Mouse (Mus musculus): ENCODE data around the gene Lst1. TPM values are rescaled to one million over a fixed set of nuclear protein-coding genes. Genes with fewer than 3 reads are reported as not detected.

The Lst1 gene
- polyA plus RNA-seq, 1 experiment from 2014 or later = 5.8 TPM

DNA sequence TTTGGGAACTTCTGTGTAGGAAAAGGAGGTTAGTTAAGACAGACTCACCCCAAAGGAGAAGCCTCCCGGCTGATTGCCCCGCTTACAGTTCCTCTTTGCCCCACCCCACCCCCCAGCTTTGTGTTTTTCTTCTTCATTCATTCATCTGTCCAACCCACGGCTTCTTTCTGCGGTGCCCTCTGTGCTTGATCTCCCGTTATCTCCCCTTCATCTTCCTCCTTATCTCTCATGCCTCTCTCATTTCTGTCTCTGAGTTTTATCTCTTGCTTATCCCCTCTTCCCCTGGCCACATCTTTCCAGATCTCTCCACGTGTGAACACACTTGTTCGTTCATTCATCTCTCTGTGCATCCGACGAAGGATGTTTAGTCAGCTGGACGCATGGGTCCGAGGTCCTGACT lies 12.9 kb upstream of the Lst1 start:
- Histone ChIP-seq H3K36me3 (ENCODE audit: control insufficient read depth, insufficient read depth, low read length) (no peaks in the 10 kb centered on the region), H3K4me1 (ENCODE audit: control insufficient read depth, insufficient read depth, low read length) (no peaks in the 10 kb centered on the region), H3K27ac (ENCODE audit: low read depth, low read length) (no peak overlapping the region), H3K9ac (ENCODE audit: low read length) (no peak overlapping the region), H3K4me2 (ENCODE audit: low read depth) (no peak overlapping the region), H3K9me3 (ENCODE audit: control insufficient read depth, low read length) (no peaks in the 10 kb centered on the region), H3K27me3 (ENCODE audit: control insufficient read depth, insufficient read depth, low read length) (peaks cover 12% of the 10 kb centered on the region), H3K4me3 (ENCODE audit: low read depth, low read length) (no peak overlapping the region)
- ATAC-seq (ENCODE audit: insufficient read depth, low FRiP score, low TSS enrichment) (no peak), DNase-seq (ENCODE audit: low spot score) (no peak)
- 70% methylated on average over 11 of the region's 11 CpGs for WGBS

DNA sequence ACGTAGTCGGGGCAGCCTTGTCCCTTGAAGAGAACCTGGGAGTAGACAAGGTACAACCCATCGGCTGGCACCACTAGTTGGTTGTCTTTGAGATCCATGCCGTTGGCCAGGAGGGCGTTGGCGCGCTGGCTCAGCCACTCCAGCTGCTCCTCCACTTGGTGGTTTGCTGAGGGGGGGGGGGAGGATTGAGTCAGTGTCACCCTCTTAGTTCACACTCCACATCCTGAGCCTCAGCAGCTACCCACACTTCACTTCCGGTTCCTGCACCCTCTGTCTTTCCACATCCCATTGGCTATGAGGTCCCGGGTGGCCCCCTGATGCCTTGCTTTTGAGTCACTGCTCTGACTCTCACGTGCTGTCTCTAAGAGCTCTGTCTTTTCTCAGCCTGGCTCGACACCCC lies 12.2 kb upstream of the Lst1 start:
- H3K36me3 ChIP-seq (ENCODE audit: control insufficient read depth, insufficient read depth, low read length) = no peaks in the 10 kb centered on the region
- H3K27me3 ChIP-seq (ENCODE audit: control insufficient read depth, insufficient read depth, low read length) = peaks cover 19% of the 10 kb centered on the region
- H3K9me3 ChIP-seq (ENCODE audit: control insufficient read depth, low read length) = no peaks in the 10 kb centered on the region
- no peak overlapping the region for H3K9ac ChIP-seq (ENCODE audit: low read length)
- H3K4me2 ChIP-seq (ENCODE audit: low read depth) = no peak overlapping the region
- ATAC-seq (ENCODE audit: insufficient read depth, low FRiP score, low TSS enrichment) (no peak), DNase-seq (ENCODE audit: low spot score) (no peak)
- H3K27ac ChIP-seq (ENCODE audit: low read depth, low read length) = no peak overlapping the region
- H3K4me1 ChIP-seq (ENCODE audit: control insufficient read depth, insufficient read depth, low read length) = 0 out of 2 replicates have a peak, but pooled peaks cover 2% of the 10 kb centered on the region
- WGBS = 93% methylated on average over 11 of the region's 11 CpGs
- no peak overlapping the region for H3K4me3 ChIP-seq (ENCODE audit: low read depth, low read length)

DNA sequence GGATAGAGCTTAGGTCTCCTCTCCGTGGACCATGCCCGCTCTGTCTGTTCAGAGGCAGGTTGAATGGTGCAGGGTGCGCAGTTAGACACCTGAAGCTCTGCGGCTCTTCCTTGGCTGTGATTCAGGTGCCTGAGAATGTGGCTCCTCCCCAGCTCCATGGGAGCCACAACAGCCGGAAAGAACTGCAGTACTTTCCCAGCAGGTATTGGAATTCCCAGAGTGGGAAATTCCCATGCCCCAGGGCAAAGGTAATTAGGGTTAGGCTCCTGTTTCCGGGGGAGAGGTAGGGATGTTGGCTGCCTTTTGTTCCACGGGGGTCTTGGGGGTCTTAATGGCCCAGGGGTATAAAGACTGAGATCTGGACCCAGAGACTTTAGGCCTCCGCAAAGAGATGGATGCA lies 10.7 kb upstream of the Lst1 start:
- H3K4me1 ChIP-seq (ENCODE audit: control insufficient read depth, insufficient read depth, low read length) = 0 out of 2 replicates have a peak, but pooled peaks cover 3% of the 10 kb centered on the region
- no peak for ATAC-seq (ENCODE audit: insufficient read depth, low FRiP score, low TSS enrichment)
- no peaks in the 10 kb centered on the region for H3K9me3 ChIP-seq (ENCODE audit: control insufficient read depth, low read length)
- no peak overlapping the region for H3K4me2 ChIP-seq (ENCODE audit: low read depth)
- no peak overlapping the region for H3K27ac ChIP-seq (ENCODE audit: low read depth, low read length)
- peaks cover 25% of the 10 kb centered on the region for H3K27me3 ChIP-seq (ENCODE audit: control insufficient read depth, insufficient read depth, low read length)
- H3K36me3 ChIP-seq (ENCODE audit: control insufficient read depth, insufficient read depth, low read length) = no peaks in the 10 kb centered on the region
- no peak overlapping the region for H3K4me3 ChIP-seq (ENCODE audit: low read depth, low read length)
- no peak for DNase-seq (ENCODE audit: low spot score)
- no peak overlapping the region for H3K9ac ChIP-seq (ENCODE audit: low read length)
- 17% methylated on average over 8 of the region's 8 CpGs for WGBS

DNA sequence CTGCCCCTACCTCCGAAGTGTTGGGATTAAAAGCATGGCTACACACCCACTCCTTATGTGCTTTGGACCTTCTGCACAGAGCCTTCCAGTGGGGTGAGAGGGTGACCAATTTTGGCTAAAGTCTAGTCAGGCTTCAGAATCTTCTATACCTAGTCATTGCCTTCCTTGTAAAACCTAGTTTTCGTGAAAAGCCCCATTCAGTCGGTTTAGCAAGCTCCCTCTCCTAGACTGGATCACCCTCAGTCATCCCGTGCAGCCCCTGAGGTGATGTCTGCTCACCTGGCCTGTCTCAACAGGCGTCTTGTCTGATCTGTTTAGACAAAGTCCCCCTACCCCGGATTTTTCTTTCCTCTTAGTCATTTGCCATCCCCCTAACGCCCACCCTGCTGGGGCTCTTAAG lies 9.8 kb upstream of the Lst1 start:
- H3K27me3 ChIP-seq (ENCODE audit: control insufficient read depth, insufficient read depth, low read length) = peaks cover 25% of the 10 kb centered on the region
- no peak overlapping the region for H3K27ac ChIP-seq (ENCODE audit: low read depth, low read length)
- DNase-seq (ENCODE audit: low spot score) (no peak), ATAC-seq (ENCODE audit: insufficient read depth, low FRiP score, low TSS enrichment) (no peak)
- H3K4me3 ChIP-seq (ENCODE audit: low read depth, low read length) = no peak overlapping the region
- 67% methylated on average over 7 of the region's 7 CpGs for WGBS
- no peak overlapping the region for H3K4me2 ChIP-seq (ENCODE audit: low read depth)
- 0 out of 2 replicates have a peak, but pooled peaks cover 3% of the 10 kb centered on the region for H3K4me1 ChIP-seq (ENCODE audit: control insufficient read depth, insufficient read depth, low read length)
- no peaks in the 10 kb centered on the region for H3K9me3 ChIP-seq (ENCODE audit: control insufficient read depth, low read length)
- no peaks in the 10 kb centered on the region for H3K36me3 ChIP-seq (ENCODE audit: control insufficient read depth, insufficient read depth, low read length)
- H3K9ac ChIP-seq (ENCODE audit: low read length) = no peak overlapping the region

DNA sequence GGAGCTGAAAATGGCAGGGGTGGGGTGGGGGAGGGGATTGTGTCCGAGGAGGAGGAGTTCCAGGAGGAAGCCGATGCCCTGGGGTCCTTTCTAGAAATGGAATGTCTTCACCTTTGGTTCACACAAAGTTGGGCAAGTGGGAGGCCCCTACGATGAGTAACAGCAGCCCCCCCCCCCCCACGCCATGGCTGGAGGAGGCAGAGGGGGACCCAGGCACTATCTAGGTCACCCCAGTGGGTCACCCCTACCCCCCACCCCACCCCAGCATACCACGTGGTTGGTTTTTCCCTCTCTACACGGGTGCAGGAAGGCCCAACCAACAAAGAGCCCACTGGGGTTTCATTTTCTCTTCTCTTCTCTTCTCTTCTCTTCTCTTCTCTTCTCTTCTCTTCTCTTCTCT lies 8.9 kb upstream of the Lst1 start:
- no peak for ATAC-seq (ENCODE audit: insufficient read depth, low FRiP score, low TSS enrichment)
- Histone ChIP-seq H3K36me3 (ENCODE audit: control insufficient read depth, insufficient read depth, low read length) (no peaks in the 10 kb centered on the region), H3K27ac (ENCODE audit: low read depth, low read length) (no peak overlapping the region), H3K4me1 (ENCODE audit: control insufficient read depth, insufficient read depth, low read length) (0 out of 2 replicates have a peak, but pooled peaks cover 3% of the 10 kb centered on the region), H3K9ac (ENCODE audit: low read length) (no peak overlapping the region), H3K4me2 (ENCODE audit: low read depth) (no peak overlapping the region), H3K27me3 (ENCODE audit: control insufficient read depth, insufficient read depth, low read length) (peaks cover 25% of the 10 kb centered on the region), H3K4me3 (ENCODE audit: low read depth, low read length) (no peak overlapping the region), H3K9me3 (ENCODE audit: control insufficient read depth, low read length) (no peaks in the 10 kb centered on the region)
- no peak for DNase-seq (ENCODE audit: low spot score)
- WGBS = 37% methylated on average over 4 of the region's 6 CpGs

DNA sequence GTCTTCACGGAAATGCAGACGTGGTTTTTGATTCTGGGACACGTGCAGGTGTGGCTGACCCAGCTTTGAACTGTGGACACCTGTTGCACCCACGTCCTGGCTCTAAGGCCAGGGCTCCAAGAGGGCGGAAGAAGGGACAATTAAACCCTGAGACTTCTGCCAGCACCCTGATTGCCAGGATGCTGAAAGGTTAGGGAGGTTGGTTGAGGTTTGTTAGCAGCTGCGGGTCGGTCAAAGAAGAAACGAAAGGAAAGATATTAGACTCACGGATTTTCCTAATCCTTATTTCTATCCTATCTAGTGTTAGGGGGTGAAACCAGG lies 8.0 kb upstream of the Lst1 start:
- no peaks in the 10 kb centered on the region for H3K36me3 ChIP-seq (ENCODE audit: control insufficient read depth, insufficient read depth, low read length)

DNA sequence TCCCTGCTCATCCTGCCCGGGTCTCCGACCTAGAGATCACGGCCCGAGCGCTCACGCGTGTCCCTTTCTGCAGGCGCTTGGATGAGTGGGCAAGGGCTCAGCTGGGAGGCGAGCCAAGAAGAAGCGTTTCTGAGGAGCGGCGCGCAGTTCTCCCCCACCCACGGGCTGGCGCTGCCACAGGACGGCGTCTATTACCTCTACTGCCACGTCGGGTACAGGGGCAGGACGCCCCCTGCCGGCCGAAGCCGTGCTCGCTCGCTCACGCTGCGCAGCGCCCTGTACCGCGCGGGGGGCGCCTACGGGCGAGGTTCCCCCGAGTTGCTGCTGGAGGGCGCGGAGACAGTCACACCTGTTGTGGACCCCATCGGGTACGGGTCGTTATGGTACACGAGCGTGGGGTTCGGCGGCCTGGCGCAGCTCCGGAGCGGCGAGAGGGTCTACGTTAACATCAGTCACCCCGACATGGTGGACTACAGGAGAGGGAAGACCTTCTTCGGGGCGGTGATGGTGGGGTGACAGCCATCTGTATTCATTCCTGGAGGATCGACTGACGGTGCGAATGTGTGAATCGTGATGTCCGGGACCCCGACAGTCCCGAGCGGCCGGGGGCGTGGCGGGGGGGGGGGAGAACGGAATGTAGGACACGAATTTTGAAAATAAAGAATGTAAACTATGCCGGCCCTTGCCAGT lies 7.5 kb upstream of the Lst1 start:
- Histone ChIP-seq H3K27me3 (ENCODE audit: control insufficient read depth, insufficient read depth, low read length) (peaks cover 25% of the 10 kb centered on the region), H3K27ac (ENCODE audit: low read depth, low read length) (no peak overlapping the region), H3K4me1 (ENCODE audit: control insufficient read depth, insufficient read depth, low read length) (0 out of 2 replicates have a peak, but pooled peaks cover 3% of the 10 kb centered on the region), H3K9ac (ENCODE audit: low read length) (0 out of 2 replicates have a peak overlapping the region, but pooled peaks have one; percentile 10), H3K4me3 (ENCODE audit: low read depth, low read length) (peak overlapping the region; percentile 31), H3K9me3 (ENCODE audit: control insufficient read depth, low read length) (no peaks in the 10 kb centered on the region), H3K4me2 (ENCODE audit: low read depth) (peak overlapping the region; percentile 60), H3K36me3 (ENCODE audit: control insufficient read depth, insufficient read depth, low read length) (no peaks in the 10 kb centered on the region)
- peak; percentile 48; the same call in 1 of the 2 replicates for ATAC-seq (ENCODE audit: insufficient read depth, low FRiP score, low TSS enrichment)
- DNase-seq (ENCODE audit: low spot score) = peak; percentile 82
- WGBS = 1% methylated on average over 64 of the region's 66 CpGs

More for the DNA sequence above, 8.0 kb upstream of the Lst1 start:
- Histone ChIP-seq H3K9me3 (ENCODE audit: control insufficient read depth, low read length) (no peaks in the 10 kb centered on the region), H3K4me1 (ENCODE audit: control insufficient read depth, insufficient read depth, low read length) (0 out of 2 replicates have a peak, but pooled peaks cover 3% of the 10 kb centered on the region), H3K4me2 (ENCODE audit: low read depth) (no peak overlapping the region; the same call in 1 of the 2 replicates), H3K4me3 (ENCODE audit: low read depth, low read length) (peak overlapping the region; percentile 31), H3K9ac (ENCODE audit: low read length) (no peak overlapping the region), H3K27ac (ENCODE audit: low read depth, low read length) (no peak overlapping the region), H3K27me3 (ENCODE audit: control insufficient read depth, insufficient read depth, low read length) (peaks cover 25% of the 10 kb centered on the region)
- WGBS = 35% methylated on average over 9 of the region's 9 CpGs
- DNase-seq (ENCODE audit: low spot score) (no peak), ATAC-seq (ENCODE audit: insufficient read depth, low FRiP score, low TSS enrichment) (no peak)

DNA sequence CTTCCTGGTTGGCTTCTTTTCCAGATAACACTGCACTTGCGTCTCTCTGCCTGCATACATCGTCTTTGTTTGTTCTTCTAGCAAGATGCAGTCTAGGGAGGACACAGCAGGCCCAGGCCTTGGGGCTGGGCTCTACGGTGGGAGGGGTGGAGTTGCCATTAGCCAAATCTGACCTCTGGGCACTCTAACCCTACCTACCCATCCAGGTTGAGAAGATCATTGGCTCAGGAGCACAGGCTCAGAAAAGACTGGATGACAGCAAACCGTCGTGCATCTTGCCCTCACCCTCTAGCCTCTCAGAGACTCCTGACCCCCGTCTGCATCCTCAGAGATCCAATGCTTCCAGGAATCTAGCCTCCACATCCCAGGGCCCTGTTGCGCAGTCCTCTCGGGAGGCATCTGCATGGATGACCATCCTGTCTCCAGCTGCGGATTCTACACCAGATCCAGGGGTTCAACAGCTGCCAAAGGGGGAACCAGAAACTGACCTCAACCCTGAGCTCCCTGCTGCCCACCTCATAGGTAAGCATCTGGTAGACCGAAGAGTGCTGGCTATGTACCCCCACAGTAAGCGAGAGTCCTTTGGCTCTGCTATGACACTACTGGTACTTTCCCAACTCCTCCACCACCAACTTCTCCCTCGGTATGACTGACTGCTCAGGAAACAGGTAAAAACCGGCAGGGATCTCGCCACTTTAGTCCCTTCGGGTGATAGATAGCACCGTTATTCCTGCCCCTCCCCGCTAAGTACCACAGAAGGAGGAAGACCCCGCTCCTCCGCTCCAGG lies 6.8 kb upstream of the Lst1 start:
- peaks cover 25% of the 10 kb centered on the region for H3K27me3 ChIP-seq (ENCODE audit: control insufficient read depth, insufficient read depth, low read length)
- H3K9ac ChIP-seq (ENCODE audit: low read length) = 0 out of 2 replicates have a peak overlapping the region, but pooled peaks have one; percentile 10
- no peaks in the 10 kb centered on the region for H3K36me3 ChIP-seq (ENCODE audit: control insufficient read depth, insufficient read depth, low read length)
- peak overlapping the region; percentile 31 for H3K4me3 ChIP-seq (ENCODE audit: low read depth, low read length)
- no peak for DNase-seq (ENCODE audit: low spot score)
- H3K4me1 ChIP-seq (ENCODE audit: control insufficient read depth, insufficient read depth, low read length) = 0 out of 2 replicates have a peak, but pooled peaks cover 3% of the 10 kb centered on the region
- H3K4me2 ChIP-seq (ENCODE audit: low read depth) = peak overlapping the region; percentile 60
- no peaks in the 10 kb centered on the region for H3K9me3 ChIP-seq (ENCODE audit: control insufficient read depth, low read length)
- 39% methylated on average over 19 of the region's 19 CpGs for WGBS
- H3K27ac ChIP-seq (ENCODE audit: low read depth, low read length) = no peak overlapping the region
- no peak for ATAC-seq (ENCODE audit: insufficient read depth, low FRiP score, low TSS enrichment)

Data from neural tube, embryonic 11.5 days (tissue).